Mouse (Mus musculus): ENCODE results near the gene Fam189a2.

Gene Fam189a2

GRCm38 (mm10) chr19:23941422-23941949 lies 89.3 kb downstream of the Fam189a2 start:
- DNase-seq (ENCODE audit: low read depth, low spot score), result no peak

DNA sequence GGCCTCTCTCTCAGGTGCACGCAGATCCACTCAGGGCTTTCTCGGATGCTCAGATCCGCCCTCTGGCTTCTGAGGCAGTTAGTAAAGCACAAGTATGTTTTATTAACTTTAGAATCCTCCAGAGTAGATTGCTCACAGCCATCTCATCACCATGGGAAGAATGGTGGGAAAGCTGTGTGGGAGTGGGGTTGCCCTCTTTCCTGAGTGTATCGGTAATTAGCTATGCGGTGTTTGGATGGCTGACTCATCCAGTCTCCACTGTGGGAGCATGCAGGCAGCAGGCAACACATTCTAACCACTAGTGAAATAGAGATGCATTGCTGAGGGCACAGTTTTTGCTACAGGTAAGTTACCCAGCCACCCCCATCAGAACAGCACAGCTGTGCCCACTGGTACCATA lies 100.0 kb downstream of the Fam189a2 start:
- peak; percentile 92 for DNase-seq (ENCODE audit: low read depth, low spot score)

DNA sequence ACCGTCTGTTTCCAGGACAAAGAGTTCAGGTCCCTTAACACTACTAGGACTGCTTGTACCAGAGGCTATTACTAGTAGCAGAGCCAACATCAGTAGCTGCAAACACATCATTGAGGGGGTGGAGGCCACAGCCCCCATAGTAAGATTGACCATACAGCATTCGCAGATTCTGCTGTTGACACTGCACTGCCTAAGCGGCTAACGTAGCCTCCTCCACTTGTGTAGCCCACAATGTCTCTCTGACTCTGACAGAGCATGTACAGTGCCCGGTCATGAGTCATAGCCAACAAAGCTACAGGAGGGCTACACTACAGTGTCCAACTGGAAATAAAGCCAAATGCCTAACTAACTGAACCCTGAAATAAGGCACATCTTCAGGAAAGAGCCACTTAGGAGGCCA lies 105.3 kb downstream of the Fam189a2 start:
- DNase-seq (ENCODE audit: low read depth, low spot score), result peak; percentile 91

- peak; percentile 57 for DNase-seq (ENCODE audit: low read depth, low spot score)
Measured at GRCm38 (mm10) chr19:23924791-23925190, 106.0 kb downstream of the Fam189a2 start.

DNA sequence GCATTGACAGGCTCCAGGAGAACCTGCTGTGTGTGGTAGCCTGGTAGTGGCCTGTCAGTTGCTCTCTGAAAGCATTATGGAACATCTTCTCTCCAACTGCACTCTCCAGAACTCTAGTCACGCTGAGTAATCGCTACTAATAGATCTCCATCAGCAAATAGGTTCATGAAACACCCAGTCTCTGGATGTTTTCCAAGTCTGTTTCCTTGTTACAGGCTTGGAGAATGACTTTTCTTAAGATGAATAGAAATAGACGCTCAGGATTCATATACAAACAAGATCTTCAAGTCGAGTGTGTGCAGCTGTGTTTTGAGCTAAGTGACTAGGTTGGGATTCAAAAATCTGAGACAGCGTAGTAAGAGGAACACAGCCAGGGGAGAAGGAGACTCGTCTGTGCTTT lies 106.8 kb downstream of the Fam189a2 start:
- DNase-seq (ENCODE audit: low read depth, low spot score), result peak; percentile 53

Data from brain, adult 2 months (tissue).